Mouse (Mus musculus) brain, embryonic 14.5 days (tissue): ENCODE measurements around the gene Limch1.

ENCODE experiments used
- CTCF ChIP-seq: fragments of 200-500 bp; IDR thresholded peaks from 2 replicates; pipeline ENCODE4 v1.5.1; 2012; ENCODE audit warnings: inconsistent platforms, mild to moderate bottlenecking, moderate library complexity, borderline replicate concordance; ENCODE audit not compliant: insufficient read depth, insufficient read length; ENCODE audit errors: extremely low read depth
- POLR2A ChIP-seq: fragments of 200-500 bp; IDR thresholded peaks from 2 replicates; pipeline ENCODE4 v1.6.1; 2012; ENCODE audit warnings: mild to moderate bottlenecking, inconsistent platforms, borderline replicate concordance; ENCODE audit not compliant: poor library complexity, insufficient read depth, insufficient read length, severe bottlenecking; ENCODE audit errors: extremely low read depth

- TF ChIP-seq CTCF (no peak), POLR2A (no peak)
These were observed 250.5 kb downstream of the Limch1 start for GRCm38 (mm10) chr5:66996124-66996523.
